Mouse (Mus musculus) stomach, embryonic 14.5 days (tissue): ENCODE results near the gene H2-K1. TPM values are rescaled to one million over a fixed set of nuclear protein-coding genes. Genes with fewer than 3 reads are reported as not detected.

Source experiments
- ATAC-seq: fragments of 200-750 bp; cut with Nextera tagmentation; 2 replicates; pipeline ENCODE4 v1.8.0; 2017; ENCODE audit warnings: low read depth, moderate TSS enrichment; ENCODE audit not compliant: insufficient number of reproducible peaks, insufficient read depth, low FRiP score
- H3K27ac ChIP-seq: fragments of 300-500 bp; sonication (generic); 2 replicates; pipeline ENCODE4 v1.5.1; 2014; ENCODE audit warnings: mild to moderate bottlenecking, low read length, moderate library complexity, mixed read lengths
- H3K27me3 ChIP-seq: fragments of 300-500 bp; sonication (generic); 2 replicates; pipeline ENCODE4 v1.6.1; 2014; ENCODE audit warnings: low read length, control low read depth, mixed read lengths; ENCODE audit not compliant: control insufficient read depth, insufficient read depth
- H3K36me3 ChIP-seq: fragments of 300-500 bp; sonication (generic); 2 replicates; pipeline ENCODE4 v1.6.1; 2014; ENCODE audit warnings: mild to moderate bottlenecking, control low read depth, low read length, moderate library complexity, mixed read lengths; ENCODE audit not compliant: control insufficient read depth, insufficient read depth
- H3K4me1 ChIP-seq: fragments of 300-500 bp; sonication (generic); 2 replicates; pipeline ENCODE4 v1.6.1; 2014; ENCODE audit warnings: low read length, control low read depth, mixed read lengths; ENCODE audit not compliant: control insufficient read depth, insufficient read depth
- H3K4me2 ChIP-seq: fragments of 300-500 bp; sonication (generic); replicated peaks from 2 replicates; pipeline ENCODE4 v1.6.1; 2014; ENCODE audit warnings: low read depth, low read length, control low read depth
- H3K4me3 ChIP-seq: fragments of 300-500 bp; sonication (generic); 2 replicates; pipeline ENCODE4 v1.5.1; 2014; ENCODE audit warnings: low read depth, low read length, control low read depth
- H3K9ac ChIP-seq: fragments of 300-500 bp; sonication (generic); replicated peaks from 2 replicates; pipeline ENCODE4 v1.6.1; 2014; ENCODE audit warnings: low read depth, mild to moderate bottlenecking, control low read depth, low read length, moderate library complexity, mixed read lengths
- H3K9me3 ChIP-seq: fragments of 300-500 bp; sonication (generic); 2 replicates; pipeline ENCODE4 v1.6.1; 2016; ENCODE audit warnings: low read depth, low read length, control low read depth; ENCODE audit not compliant: control insufficient read depth
- WGBS: fragments of 180-500 bp; shearing (Covaris S2); extraction: QIAGEN DNeasy Blood & Tissue Kit; methylation state at CpG from one replicate; pipeline ENCODE4 v1.1.7; 2014; 5-methylcytosine and 5-hydroxymethylcytosine counted together
- polyA plus RNA-seq: library from polyadenylated mRNA; unstranded; fragments of >200 nt; fragmentation: Nextera tagmentation; extraction: Ambion mirVana; gene quantifications from 2 replicates; pipeline ENCODE4 v1.2.1, GENCODE M21; 2014

Gene H2-K1
- polyA plus RNA-seq, 1 experiment from 2014 or later: 38.8 TPM

DNA sequence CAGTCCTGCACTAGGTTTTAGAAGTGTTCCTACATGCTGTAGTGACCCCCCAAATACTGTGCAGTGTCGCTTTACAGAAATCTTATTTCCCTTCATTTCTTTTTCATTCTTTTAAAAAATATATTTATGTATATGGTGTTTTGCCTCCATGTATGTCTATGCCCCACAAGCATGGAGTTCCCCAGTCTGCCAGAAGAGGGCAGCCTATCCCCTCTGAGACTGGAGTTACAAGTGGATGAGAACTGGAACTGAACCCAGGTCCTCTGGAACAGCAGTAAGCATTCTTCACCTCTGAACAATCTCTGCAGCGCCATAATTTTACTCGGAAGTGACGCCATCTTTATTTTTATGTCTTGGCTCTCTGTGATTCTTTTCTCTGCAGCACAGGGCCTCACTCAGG is 30.8 kb downstream of the H2-K1 start:
- 76% methylated on average over 4 of the region's 4 CpGs for WGBS
- no peak overlapping the region for H3K27ac ChIP-seq
- peaks cover 5% of the 10 kb centered on the region; the same call in 1 of the 2 replicates for H3K36me3 ChIP-seq
- no peak overlapping the region for H3K4me2 ChIP-seq
- ATAC-seq: no peak
- no peak overlapping the region for H3K4me3 ChIP-seq
- H3K9ac ChIP-seq: no peak overlapping the region
- no peaks in the 10 kb centered on the region for H3K27me3 ChIP-seq
- H3K4me1 ChIP-seq: no peaks in the 10 kb centered on the region
- no peaks in the 10 kb centered on the region for H3K9me3 ChIP-seq

GRCm38 (mm10) chr17:33968927-33969326 is 31.2 kb downstream of the H2-K1 start:
- WGBS: 34% methylated on average over 5 of the region's 5 CpGs
- Histone ChIP-seq H3K9ac (no peak overlapping the region), H3K4me3 (no peak overlapping the region), H3K9me3 (no peaks in the 10 kb centered on the region), H3K27me3 (no peaks in the 10 kb centered on the region), H3K36me3 (peaks cover 5% of the 10 kb centered on the region; the same call in 1 of the 2 replicates), H3K4me1 (no peaks in the 10 kb centered on the region), H3K4me2 (no peak overlapping the region), H3K27ac (no peak overlapping the region)
- no peak for ATAC-seq

DNA sequence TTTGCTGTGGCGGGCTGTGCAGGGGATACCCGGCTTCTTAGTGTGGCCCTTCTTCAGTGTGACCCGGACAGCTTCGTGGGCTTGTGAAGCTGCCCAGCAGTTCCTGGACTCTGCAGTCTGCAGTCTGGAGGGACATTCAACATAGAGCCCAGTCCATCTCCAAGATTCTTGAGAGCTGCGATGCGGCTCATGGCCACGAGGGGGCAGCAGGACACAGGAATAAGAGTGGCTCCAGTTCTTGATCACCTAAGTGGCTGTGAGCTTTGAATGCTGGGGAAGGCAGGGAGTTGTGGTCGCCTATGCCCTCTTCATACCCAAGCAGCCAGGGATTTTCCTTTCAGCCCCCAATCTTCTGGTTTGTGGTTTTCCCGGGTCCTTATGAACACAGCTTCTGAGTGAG is 31.7 kb downstream of the H2-K1 start:
- Histone ChIP-seq H3K9ac (no peak overlapping the region), H3K4me1 (no peaks in the 10 kb centered on the region), H3K27ac (no peak overlapping the region), H3K9me3 (no peaks in the 10 kb centered on the region), H3K4me3 (no peak overlapping the region), H3K27me3 (no peaks in the 10 kb centered on the region), H3K36me3 (peaks cover 5% of the 10 kb centered on the region; the same call in 1 of the 2 replicates), H3K4me2 (no peak overlapping the region)
- 3% methylated on average over 9 of the region's 9 CpGs for WGBS
- ATAC-seq: no peak

GRCm38 (mm10) chr17:33965846-33966550 is 34.1 kb downstream of the H2-K1 start:
- Histone ChIP-seq H3K4me2 (no peak overlapping the region), H3K36me3 (peaks cover 5% of the 10 kb centered on the region), H3K4me1 (no peaks in the 10 kb centered on the region)

GRCm38 (mm10) chr17:33965082-33965845 is 34.9 kb downstream of the H2-K1 start:
- no peak overlapping the region for H3K9ac ChIP-seq
- H3K27me3 ChIP-seq: no peaks in the 10 kb centered on the region
- H3K27ac ChIP-seq: no peak overlapping the region
- H3K4me3 ChIP-seq: no peak overlapping the region
- H3K4me2 ChIP-seq: no peak overlapping the region
- ATAC-seq: no peak
- WGBS: 93% methylated on average over 17 of the region's 17 CpGs
- H3K36me3 ChIP-seq: peaks cover 5% of the 10 kb centered on the region
- no peaks in the 10 kb centered on the region for H3K9me3 ChIP-seq
- H3K4me1 ChIP-seq: no peaks in the 10 kb centered on the region

More at GRCm38 (mm10) chr17:33965846-33966550, 34.1 kb downstream of the H2-K1 start:
- ATAC-seq: no peak
- no peaks in the 10 kb centered on the region for H3K27me3 ChIP-seq
- no peak overlapping the region for H3K4me3 ChIP-seq
- no peak overlapping the region for H3K27ac ChIP-seq
- no peak overlapping the region for H3K9ac ChIP-seq
- H3K9me3 ChIP-seq: no peaks in the 10 kb centered on the region
- 85% methylated on average over 16 of the region's 16 CpGs for WGBS

- WGBS: 92% methylated on average over 7 of the region's 7 CpGs
- no peak for ATAC-seq
Observed at GRCm38 (mm10) chr17:33962876-33963275, 37.3 kb downstream of the H2-K1 start.

DNA sequence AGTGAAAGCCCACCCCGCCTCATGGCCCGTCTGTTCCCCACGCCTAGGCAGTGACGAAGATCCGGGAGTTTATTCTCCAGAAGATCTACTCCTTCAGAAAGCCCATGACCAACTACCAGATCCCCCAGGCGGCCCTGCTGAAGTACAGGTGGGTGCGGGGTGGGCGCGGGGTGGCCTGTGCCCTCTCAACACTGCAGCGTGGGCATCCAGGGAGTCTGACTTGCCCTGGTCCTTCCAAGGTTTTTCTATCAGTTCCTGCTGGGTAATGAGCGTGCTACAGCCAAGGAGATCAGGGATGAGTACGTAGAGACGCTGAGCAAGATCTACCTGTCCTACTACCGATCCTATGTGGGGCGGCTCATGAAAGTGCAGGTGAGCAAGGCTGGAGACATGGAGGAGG is 40.2 kb downstream of the H2-K1 start:
- no peak overlapping the region for H3K9ac ChIP-seq
- no peak for ATAC-seq
- no peaks in the 10 kb centered on the region for H3K9me3 ChIP-seq
- 92% methylated on average over 15 of the region's 15 CpGs for WGBS
- H3K4me2 ChIP-seq: no peak overlapping the region
- H3K4me1 ChIP-seq: peaks cover 4% of the 10 kb centered on the region; the same call in 1 of the 2 replicates
- H3K4me3 ChIP-seq: no peak overlapping the region
- no peak overlapping the region for H3K27ac ChIP-seq
- peaks cover 8% of the 10 kb centered on the region for H3K36me3 ChIP-seq
- H3K27me3 ChIP-seq: no peaks in the 10 kb centered on the region

More at GRCm38 (mm10) chr17:33962876-33963275, 37.3 kb downstream of the H2-K1 start:
- no peak overlapping the region for H3K9ac ChIP-seq
- H3K27me3 ChIP-seq: no peaks in the 10 kb centered on the region
- no peaks in the 10 kb centered on the region for H3K9me3 ChIP-seq
- H3K4me3 ChIP-seq: no peak overlapping the region
- no peak overlapping the region for H3K4me2 ChIP-seq
- H3K4me1 ChIP-seq: no peaks in the 10 kb centered on the region
- H3K36me3 ChIP-seq: peaks cover 13% of the 10 kb centered on the region
- H3K27ac ChIP-seq: no peak overlapping the region

DNA sequence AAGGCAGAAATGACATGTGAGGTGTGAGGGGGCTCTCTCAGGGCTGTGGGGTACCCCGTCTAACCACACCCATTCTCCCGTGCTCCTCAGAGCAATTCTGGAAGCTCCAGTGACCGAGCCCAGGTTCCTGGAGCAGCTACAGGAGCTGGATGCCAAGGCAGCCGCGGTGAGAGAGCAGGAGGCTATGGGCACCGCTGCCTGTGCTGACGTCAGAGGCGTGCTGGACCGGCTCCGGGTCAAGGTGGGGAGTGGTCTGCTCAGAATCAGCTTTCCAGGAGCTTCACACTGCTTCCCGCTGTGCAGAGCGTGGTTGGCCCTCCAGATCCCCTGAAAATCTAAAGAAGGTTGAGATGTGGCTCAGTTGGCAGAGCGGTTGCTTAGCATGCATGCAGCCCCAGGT is 41.0 kb downstream of the H2-K1 start:
- no peaks in the 10 kb centered on the region for H3K9me3 ChIP-seq
- H3K36me3 ChIP-seq: peaks cover 12% of the 10 kb centered on the region
- no peak overlapping the region for H3K27ac ChIP-seq
- H3K4me1 ChIP-seq: peaks cover 9% of the 10 kb centered on the region; the same call in 1 of the 2 replicates
- 95% methylated on average over 13 of the region's 13 CpGs for WGBS
- no peak overlapping the region for H3K9ac ChIP-seq
- H3K4me2 ChIP-seq: no peak overlapping the region
- ATAC-seq: no peak
- no peak overlapping the region for H3K4me3 ChIP-seq
- H3K27me3 ChIP-seq: no peaks in the 10 kb centered on the region
